Mouse (Mus musculus) lung, embryonic 15.5 days (tissue): ENCODE results near the gene Stub1. TPM values are rescaled to one million over a fixed set of nuclear protein-coding genes. Genes with fewer than 3 reads are reported as not detected.
A peak's percentile ranks its signal among the peaks of the same experiment; 100 is the strongest.

Experiments
- ATAC-seq: fragments of 200-750 bp; cut with Nextera tagmentation; 2 replicates; pipeline ENCODE4 v1.8.0; 2017; ENCODE audit warnings: moderate number of reproducible peaks, borderline replicate concordance; ENCODE audit not compliant: low FRiP score, low TSS enrichment; ENCODE audit errors: extremely low read depth
- H3K27ac ChIP-seq: fragments of 300-500 bp; sonication (generic); 2 replicates; pipeline ENCODE4 v1.5.1; 2015; ENCODE audit warnings: moderate library complexity, mild to moderate bottlenecking, inconsistent platforms
- H3K27me3 ChIP-seq: fragments of 300-500 bp; sonication (generic); 2 replicates; pipeline ENCODE4 v1.6.1; 2015; ENCODE audit warnings: inconsistent platforms
- H3K36me3 ChIP-seq: fragments of 300-500 bp; sonication (generic); 2 replicates; pipeline ENCODE4 v1.6.1; 2015; ENCODE audit warnings: inconsistent platforms
- H3K4me1 ChIP-seq: fragments of 300-500 bp; sonication (generic); 2 replicates; pipeline ENCODE4 v1.6.1; 2015; ENCODE audit warnings: inconsistent platforms
- H3K4me2 ChIP-seq: fragments of 300-500 bp; sonication (generic); 2 replicates; pipeline ENCODE4 v1.6.1; 2015; ENCODE audit warnings: inconsistent platforms, mild to moderate bottlenecking, moderate library complexity
- H3K4me3 ChIP-seq: fragments of 300-500 bp; sonication (generic); 2 replicates; pipeline ENCODE4 v1.5.1; 2015; ENCODE audit warnings: mild to moderate bottlenecking, inconsistent platforms
- H3K9ac ChIP-seq: fragments of 300-500 bp; sonication (generic); 2 replicates; pipeline ENCODE4 v1.6.1; 2015; ENCODE audit warnings: inconsistent platforms
- H3K9me3 ChIP-seq: fragments of 300-500 bp; sonication (generic); 2 replicates; pipeline ENCODE4 v1.6.1; 2016; ENCODE audit warnings: inconsistent platforms
- WGBS: fragments of 180-500 bp; shearing (Covaris S2); methylation state at CpG from one replicate; pipeline ENCODE4 v1.1.7; 2015; 5-methylcytosine and 5-hydroxymethylcytosine counted together
- microRNA-seq: library from miRNA; unstranded; fragments of <30 nt; microRNA quantifications from one replicate; pipeline ENCODE4, GENCODE M21; 2016
- polyA plus RNA-seq: library from polyadenylated mRNA; unstranded; fragments of >200 nt; fragmentation: Nextera tagmentation; extraction: Ambion mirVana; gene quantifications from 2 replicates; pipeline ENCODE4 v1.2.1, GENCODE M21; 2015

Stub1 gene
- polyA plus RNA-seq, 1 experiment from 2014 or later, result 349 TPM

- H3K4me1 ChIP-seq, result peaks cover 50% of the 10 kb centered on the region
- peak overlapping the region; percentile 99 for H3K27ac ChIP-seq
- H3K4me2 ChIP-seq, result peak overlapping the region; percentile 87
- no peaks in the 10 kb centered on the region for H3K9me3 ChIP-seq
- peak; percentile 66; the same call in 1 of the 2 replicates for ATAC-seq
- H3K36me3 ChIP-seq, result peaks cover 20% of the 10 kb centered on the region
- no peaks in the 10 kb centered on the region for H3K27me3 ChIP-seq
- peak overlapping the region; percentile 82 for H3K9ac ChIP-seq
- under 1% methylated on average over 45 of the region's 45 CpGs for WGBS
- H3K4me3 ChIP-seq, result peak overlapping the region; percentile 88
Observed at GRCm38 (mm10) chr17:25791843-25792527, 41.2 kb downstream of the Stub1 start.

GRCm38 (mm10) chr17:25791320-25791842 lies 41.8 kb downstream of the Stub1 start:
- WGBS, result 22% methylated on average over 19 of the region's 19 CpGs
- Histone ChIP-seq H3K27me3 (no peaks in the 10 kb centered on the region), H3K4me3 (peak overlapping the region; percentile 88), H3K9ac (peak overlapping the region; percentile 82), H3K36me3 (peaks cover 20% of the 10 kb centered on the region), H3K9me3 (no peaks in the 10 kb centered on the region), H3K4me1 (peaks cover 49% of the 10 kb centered on the region), H3K4me2 (peak overlapping the region; percentile 87), H3K27ac (peak overlapping the region; percentile 99)
- peak; percentile 16; the same call in 1 of the 2 replicates for ATAC-seq

GRCm38 (mm10) chr17:25786781-25787504 lies 46.3 kb downstream of the Stub1 start:
- Histone ChIP-seq H3K9ac (no peak overlapping the region), H3K4me2 (no peak overlapping the region), H3K4me3 (no peak overlapping the region), H3K9me3 (no peaks in the 10 kb centered on the region), H3K36me3 (peaks cover 34% of the 10 kb centered on the region), H3K27ac (no peak overlapping the region), H3K27me3 (no peaks in the 10 kb centered on the region), H3K4me1 (peaks cover 34% of the 10 kb centered on the region)
- ATAC-seq, result no peak
- 88% methylated on average over 9 of the region's 9 CpGs for WGBS

GRCm38 (mm10) chr17:25786280-25786679 lies 46.9 kb downstream of the Stub1 start, which contains the start of gene Ccdc78:
Ccdc78 (plus strand) TSS chr17:25786580.
- WGBS, result 78% methylated on average over 3 of the region's 3 CpGs
- Histone ChIP-seq H3K4me3 (peak within 1 kb of the TSS; percentile 78), H3K4me1 (peaks cover 30% of the 10 kb centered on the region), H3K27me3 (no peaks in the 10 kb centered on the region), H3K4me2 (peak within 1 kb of the TSS; percentile 80), H3K9me3 (no peaks in the 10 kb centered on the region), H3K27ac (peak within 1 kb of the TSS; percentile 91), H3K36me3 (peaks cover 41% of the 10 kb centered on the region), H3K9ac (peak within 1 kb of the TSS; percentile 73)
- no peak for ATAC-seq

- under 1% methylated on average over 23 of the region's 23 CpGs for WGBS
- H3K9ac ChIP-seq, result peak within 1 kb of the TSS; percentile 73
- peaks cover 44% of the 10 kb centered on the region for H3K36me3 ChIP-seq
- H3K4me2 ChIP-seq, result peak within 1 kb of the TSS; percentile 80
- peak; percentile 84 for ATAC-seq
- H3K4me1 ChIP-seq, result peaks cover 22% of the 10 kb centered on the region
- H3K27me3 ChIP-seq, result no peaks in the 10 kb centered on the region
- H3K4me3 ChIP-seq, result peak within 1 kb of the TSS; percentile 78
- H3K27ac ChIP-seq, result peak within 1 kb of the TSS; percentile 91
- no peaks in the 10 kb centered on the region for H3K9me3 ChIP-seq
Observed at GRCm38 (mm10) chr17:25785281-25785745, 47.9 kb downstream of the Stub1 start, which contains the start of gene Haghl. Haghl (minus strand) TSS chr17:25785673.

- H3K36me3 ChIP-seq, result peaks cover 41% of the 10 kb centered on the region
- H3K27me3 ChIP-seq, result no peaks in the 10 kb centered on the region
- H3K4me2 ChIP-seq, result peak overlapping the region; percentile 80
- H3K4me3 ChIP-seq, result peak overlapping the region; percentile 78
- 65% methylated on average over 15 of the region's 15 CpGs for WGBS
- 0 out of 2 replicates have a peak overlapping the region, but pooled peaks have one; percentile 73 for H3K9ac ChIP-seq
- no peaks in the 10 kb centered on the region for H3K9me3 ChIP-seq
- peaks cover 22% of the 10 kb centered on the region for H3K4me1 ChIP-seq
- no peak overlapping the region for H3K27ac ChIP-seq
- no peak for ATAC-seq
Observed at GRCm38 (mm10) chr17:25783861-25784574, 49.2 kb downstream of the Stub1 start.

- peaks cover 22% of the 10 kb centered on the region for H3K4me1 ChIP-seq
- H3K27me3 ChIP-seq, result no peaks in the 10 kb centered on the region
- no peaks in the 10 kb centered on the region for H3K9me3 ChIP-seq
- no peak overlapping the region for H3K9ac ChIP-seq
- WGBS, result 67% methylated on average over 7 of the region's 7 CpGs
- ATAC-seq, result no peak
- H3K36me3 ChIP-seq, result peaks cover 39% of the 10 kb centered on the region
- H3K4me3 ChIP-seq, result no peak overlapping the region
- no peak overlapping the region for H3K4me2 ChIP-seq
- no peak overlapping the region for H3K27ac ChIP-seq
Observed at GRCm38 (mm10) chr17:25783086-25783485, 50.1 kb downstream of the Stub1 start.

- Histone ChIP-seq H3K9ac (no peak overlapping the region), H3K36me3 (peaks cover 35% of the 10 kb centered on the region), H3K9me3 (no peaks in the 10 kb centered on the region), H3K4me2 (no peak overlapping the region), H3K4me1 (peaks cover 22% of the 10 kb centered on the region), H3K4me3 (no peak overlapping the region), H3K27ac (no peak overlapping the region), H3K27me3 (no peaks in the 10 kb centered on the region)
- no peak for ATAC-seq
- 68% methylated on average over 6 of the region's 6 CpGs for WGBS
Observed at GRCm38 (mm10) chr17:25781339-25781738, 51.9 kb downstream of the Stub1 start.

Small RNAs within 50 kb of the gene (microRNA-seq; reads per million reads assigned to microRNA genes)
- gene Mir3082 (1.1 reads per million), gene Mir6966 (not detected)

Other genes with a start within 250 kb of the Stub1 start
- gene Gng13, start 116.2 kb downstream of the Stub1 start, polyA plus RNA-seq, result 2.3 and 3.0 TPM in 2 replicates
- 36.7 and 42.0 TPM in 2 replicates for gene Chtf18, start 106.0 kb downstream of the Stub1 start, polyA plus RNA-seq
- gene Rpusd1, start 105.7 kb downstream of the Stub1 start, polyA plus RNA-seq, result 24.5 and 24.7 TPM in 2 replicates
- 0.44 and 0.71 TPM in 2 replicates for gene Mslnl, start 97.4 kb downstream of the Stub1 start, polyA plus RNA-seq
- 15.8 and 24.2 TPM in 2 replicates for gene Msln, start 79.0 kb downstream of the Stub1 start, polyA plus RNA-seq
- 25.8 and 30.2 TPM in 2 replicates for gene Narfl, start 59.6 kb downstream of the Stub1 start, polyA plus RNA-seq
- gene Haghl, start 47.7 kb downstream of the Stub1 start, polyA plus RNA-seq, result 58.3 and 59.9 TPM in 2 replicates
- 0.70 and 0.76 TPM in 2 replicates for gene Ccdc78, start 46.8 kb downstream of the Stub1 start, polyA plus RNA-seq
- 105 and 109 TPM in 2 replicates for gene Fam173a, start 40.5 kb downstream of the Stub1 start, polyA plus RNA-seq
- gene AC134908.4, start 37.7 kb downstream of the Stub1 start, polyA plus RNA-seq, result 0.49 TPM in 1 of 2 replicates, not detected in the other
- gene Metrn, start 36.3 kb downstream of the Stub1 start, polyA plus RNA-seq, result 56.9 and 59.8 TPM in 2 replicates
- gene Fbxl16, start 24.3 kb downstream of the Stub1 start, polyA plus RNA-seq, result 0.88 and 1.6 TPM in 2 replicates
- 25.2 and 26.5 TPM in 2 replicates for gene Wdr24, start 9.8 kb downstream of the Stub1 start, polyA plus RNA-seq
- gene Jmjd8, start 4.5 kb downstream of the Stub1 start, polyA plus RNA-seq, result 50.7 and 51.5 TPM in 2 replicates
- gene Rhbdl1, start 3.9 kb upstream of the Stub1 start, polyA plus RNA-seq, result 0.82 and 1.2 TPM in 2 replicates
- gene Gm20683, start 8.4 kb upstream of the Stub1 start, polyA plus RNA-seq, result 2.2 and 2.5 TPM in 2 replicates
- gene Rhot2, start 11.4 kb upstream of the Stub1 start, polyA plus RNA-seq, result 20.1 and 20.6 TPM in 2 replicates
- 32.2 and 32.8 TPM in 2 replicates for gene Wdr90, start 28.1 kb upstream of the Stub1 start, polyA plus RNA-seq
- gene Mcrip2, start 35.4 kb upstream of the Stub1 start, polyA plus RNA-seq, result 18.1 and 21.7 TPM in 2 replicates
- 51.4 and 53.5 TPM in 2 replicates for gene Mettl26, start 41.7 kb upstream of the Stub1 start, polyA plus RNA-seq
- gene Wfikkn1, start 47.5 kb upstream of the Stub1 start, polyA plus RNA-seq, result 0.35 and 0.40 TPM in 2 replicates
- 25.6 and 27.4 TPM in 2 replicates for gene Rab40c, start 86.3 kb upstream of the Stub1 start, polyA plus RNA-seq
- gene Pigq, start 111.5 kb upstream of the Stub1 start, polyA plus RNA-seq, result 62.7 and 65.0 TPM in 2 replicates
- gene Nhlrc4, start 111.6 kb upstream of the Stub1 start, polyA plus RNA-seq, result 0.51 TPM in 1 of 2 replicates, not detected in the other
- gene A930017K11Rik, start 119.2 kb upstream of the Stub1 start, polyA plus RNA-seq, result 0.09 TPM in 1 of 2 replicates, not detected in the other
- 20.8 and 21.9 TPM in 2 replicates for gene Capn15, start 152.4 kb upstream of the Stub1 start, polyA plus RNA-seq
- gene Rab11fip3, start 236.2 kb upstream of the Stub1 start, polyA plus RNA-seq, result 12.3 and 13.5 TPM in 2 replicates